In genomic region chr1:189013587-189013921, GRCm38 (mm10) we compare ENCODE assay signal across 9 mouse cellular contexts. TPM values are rescaled to one million over a fixed set of nuclear protein-coding genes. Genes with fewer than 3 reads are reported as not detected.
DNase-seq lines count a peak whose midpoint lies in the region; ATAC-seq and TF ChIP-seq lines count a peak whose summit lies in the region.
"Had no signal": no experiment of that assay in that cellular context is flagged by ENCODE, and none has a peak within 500 bp of the region (broad histone marks: within the 10 kb centered on the region; RNA-seq: fewer than 3 reads in every experiment).

No protein-coding gene starts in this region.

- no peak for TF ChIP-seq POLR2A in myocyte (IDR thresholded peaks at IDR 0.05; ENCODE audit: insufficient read length, low read depth)

- H3K4me3 ChIP-seq in lung, embryonic 14.5 days (ENCODE audit: low read depth, low read length) = no peak overlapping the region
- H3K4me3 ChIP-seq in embryonic facial prominence, embryonic 14.5 days (ENCODE audit: low read depth, low read length) = no peak overlapping the region
- H3K4me3 ChIP-seq in hindbrain, embryonic 16.5 days (ENCODE audit: low read length) = no peak overlapping the region
- no peak overlapping the region for H3K4me3 ChIP-seq in myocyte

- peak overlapping the region; percentile 58; the same call in 1 of the 2 replicates for H3K4me2 ChIP-seq in lung, embryonic 14.5 days
- peak overlapping the region; percentile 44 for H3K4me2 ChIP-seq in embryonic facial prominence, embryonic 14.5 days (ENCODE audit: low read depth, low read length)
- H3K4me2 ChIP-seq in hindbrain, embryonic 16.5 days (ENCODE audit: low read length) = peak overlapping the region; percentile 37
- H3K4me2 ChIP-seq in myocyte (ENCODE audit: low read depth) = peak overlapping the region; percentile 39

- no peaks in the 10 kb centered on the region for H3K79me2 ChIP-seq in myocyte (ENCODE audit: control insufficient read depth, insufficient read depth)

- no peak for DNase-seq in lung, embryonic 14.5 days
- no peak for DNase-seq in lung, postnatal 14 days
- DNase-seq in embryonic facial prominence, embryonic 14.5 days (ENCODE audit: low spot score) = no peak
- DNase-seq in ovary, postnatal 36 days (ENCODE audit: low spot score) = no peak
- no peak for DNase-seq in adrenal gland, postnatal 10 days
- DNase-seq: heart, postnatal 36 days had no signal

- H3K36me3 ChIP-seq in lung, embryonic 14.5 days (ENCODE audit: insufficient read depth) = no peaks in the 10 kb centered on the region
- H3K36me3 ChIP-seq in embryonic facial prominence, embryonic 14.5 days (ENCODE audit: control insufficient read depth, insufficient read depth, low read length) = no peaks in the 10 kb centered on the region
- no peaks in the 10 kb centered on the region for H3K36me3 ChIP-seq in hindbrain, embryonic 16.5 days (ENCODE audit: control insufficient read depth, insufficient read depth, low read length)
- no peaks in the 10 kb centered on the region for H3K36me3 ChIP-seq in myocyte (ENCODE audit: control insufficient read depth, insufficient read depth)

- peak overlapping the region; percentile 32; the same call in 1 of the 2 replicates for H3K9ac ChIP-seq in lung, embryonic 14.5 days
- no peak overlapping the region for H3K9ac ChIP-seq in embryonic facial prominence, embryonic 14.5 days (ENCODE audit: low read depth, low read length)
- no peak overlapping the region; the same call in 1 of the 2 replicates for H3K9ac ChIP-seq in hindbrain, embryonic 16.5 days (ENCODE audit: low read depth, low read length)

- WGBS in lung, embryonic 14.5 days = 9% methylated on average over 4 of the region's 4 CpGs
- WGBS in embryonic facial prominence, embryonic 14.5 days = 7% methylated on average over 4 of the region's 4 CpGs
- 11% methylated on average over 4 of the region's 4 CpGs for WGBS in hindbrain, embryonic 16.5 days

- no peaks in the 10 kb centered on the region for H3K9me3 ChIP-seq in lung, embryonic 14.5 days (ENCODE audit: low read depth, low read length)
- H3K9me3 ChIP-seq in embryonic facial prominence, embryonic 14.5 days (ENCODE audit: control insufficient read depth, low read length) = no peaks in the 10 kb centered on the region
- H3K9me3 ChIP-seq in hindbrain, embryonic 16.5 days (ENCODE audit: control insufficient read depth, low read length) = no peaks in the 10 kb centered on the region

- H3K4me1 ChIP-seq in lung, embryonic 14.5 days (ENCODE audit: insufficient read depth) = peaks cover 11% of the 10 kb centered on the region; the same call in 1 of the 2 replicates
- 0 out of 2 replicates have a peak, but pooled peaks cover 4% of the 10 kb centered on the region for H3K4me1 ChIP-seq in embryonic facial prominence, embryonic 14.5 days (ENCODE audit: control insufficient read depth, insufficient read depth, low read length)
- peaks cover 15% of the 10 kb centered on the region for H3K4me1 ChIP-seq in hindbrain, embryonic 16.5 days (ENCODE audit: control insufficient read depth, insufficient read depth, low read depth, low read length)

- no peak for TF ChIP-seq CTCF in lung, embryonic 14.5 days (IDR thresholded peaks at IDR 0.05; ENCODE audit: low read depth)

- peak; percentile 13; the same call in 1 of the 2 replicates for ATAC-seq in lung, embryonic 14.5 days (ENCODE audit: insufficient read depth)
- ATAC-seq in embryonic facial prominence, embryonic 14.5 days (ENCODE audit: low read depth) = no peak
- ATAC-seq in hindbrain, embryonic 16.5 days = peak; percentile 45; the same call in 1 of the 2 replicates
- no peak for ATAC-seq in granulocyte monocyte progenitor cell, adult 5-6 weeks (replicated peaks; ENCODE audit: poor library complexity, severe bottlenecking)

- H3K27ac ChIP-seq in lung, embryonic 14.5 days (ENCODE audit: low read depth) = 0 out of 2 replicates have a peak overlapping the region, but pooled peaks have one; percentile 42
- no peak overlapping the region for H3K27ac ChIP-seq in embryonic facial prominence, embryonic 14.5 days (replicated peaks; ENCODE audit: low read depth, low read length)
- no peak overlapping the region for H3K27ac ChIP-seq in hindbrain, embryonic 16.5 days (ENCODE audit: low read depth, low read length)

- no peaks in the 10 kb centered on the region for H3K27me3 ChIP-seq in lung, embryonic 14.5 days (ENCODE audit: insufficient read depth, low read length)
- H3K27me3 ChIP-seq in embryonic facial prominence, embryonic 14.5 days (replicated peaks; ENCODE audit: control insufficient read depth, insufficient read depth, low read length) = no peaks in the 10 kb centered on the region
- peaks cover 11% of the 10 kb centered on the region for H3K27me3 ChIP-seq in hindbrain, embryonic 16.5 days (replicated peaks; ENCODE audit: control insufficient read depth, insufficient read depth, low read length)
- H3K27me3 ChIP-seq in myocyte (ENCODE audit: control insufficient read depth, insufficient read depth, insufficient read length) = peaks cover 21% of the 10 kb centered on the region

- no peak overlapping the region for H3ac ChIP-seq in myocyte (ENCODE audit: control insufficient read depth, insufficient read length)

TF ChIP-seq in myocyte, 11 proteins besides CTCF, POLR2A, EP300 and RAD21:
- no peak for TF ChIP-seq TCF3 (IDR thresholded peaks at IDR 0.05; ENCODE audit: insufficient read length, low read depth)
- no peak for TF ChIP-seq TCF12 (IDR thresholded peaks at IDR 0.05; ENCODE audit: insufficient read depth, poor library complexity, severe bottlenecking)
- TF ChIP-seq MYOG (IDR thresholded peaks at IDR 0.05; ENCODE audit: control insufficient read depth in 1 of 3, insufficient read depth in 1 of 3, insufficient read length in 2 of 3, low read depth in 2 of 3) = no peak
- TF ChIP-seq USF1 (IDR thresholded peaks at IDR 0.05; ENCODE audit: low read depth) = no peak
- no peak for TF ChIP-seq MYOD1 (IDR thresholded peaks at IDR 0.05; ENCODE audit: control insufficient read depth in 1 of 3, insufficient read length in 2 of 3, low read depth in 2 of 3)
- no peak for TF ChIP-seq POLR2AphosphoS2 (IDR thresholded peaks at IDR 0.05; ENCODE audit: insufficient read length, low read depth)
- TF ChIP-seq CEBPB (IDR thresholded peaks at IDR 0.05; ENCODE audit: insufficient read depth, poor library complexity, severe bottlenecking) = no peak
- TF ChIP-seq SRF (IDR thresholded peaks at IDR 0.05; ENCODE audit: control insufficient read depth, insufficient read length, low read depth) = no peak
- no peak for TF ChIP-seq REST (IDR thresholded peaks at IDR 0.05; ENCODE audit: insufficient read depth, insufficient read length)
- no peak for TF ChIP-seq E2F4 (IDR thresholded peaks at IDR 0.05; ENCODE audit: insufficient read depth)
- TF ChIP-seq MAX (IDR thresholded peaks at IDR 0.05; ENCODE audit: low read depth) = no peak

RNA-seq across cellular contexts. Expression of gene Kctd3, which starts 5.9 kb away (rescaled TPM):
- 38.7 and 45.9 TPM in 2 replicates for polyA plus RNA-seq in lung, embryonic 14.5 days (2014; fragmentation: Nextera tagmentation; extraction: Ambion mirVana)
- polyA plus RNA-seq in embryonic facial prominence, embryonic 14.5 days (2014; fragmentation: Nextera tagmentation; extraction: Ambion mirVana) = 28.5 and 34.1 TPM in 2 replicates
- 45.8 and 50.5 TPM in 2 replicates for polyA plus RNA-seq in hindbrain, embryonic 16.5 days (2015; fragmentation: Nextera tagmentation; extraction: Ambion mirVana)
- 27.1 TPM for polyA plus RNA-seq in myocyte (2012; fragmentation: generic; extraction: Trizol)
- 10.5 and 19.1 TPM in 2 replicates for total RNA-seq in granulocyte monocyte progenitor cell, adult 5-6 weeks (2014; fragmentation: Nextera tagmentation)
- total RNA-seq in granulocyte monocyte progenitor cell, adult 5-6 weeks (2017) = 17.5 and 21.8 TPM in 2 replicates
- 10 to 100 TPM; 47.7 to 53.3 TPM for total RNA-seq in adrenal gland, postnatal 10 days (2021)

Comparison
In these comparisons a context has a peak if more than half of its experiments do, and no peak if none do; other contexts are left out.
1. ATAC-seq: peak in lung, embryonic 14.5 days (single experiment) and hindbrain, embryonic 16.5 days (single experiment); none in embryonic facial prominence, embryonic 14.5 days (single experiment) and granulocyte monocyte progenitor cell, adult 5-6 weeks (single experiment).
2. Peak in every context shown above with its lines, with median percentiles within 50 percentile points of each other: H3K4me2 ChIP-seq.